Mouse (Mus musculus): ENCODE data around the gene Gm11060.

The Gm11060 gene

GRCm38 (mm10) chr2:105114074-105114473 lies 22.3 kb downstream of the Gm11060 start:
- no peak for DNase-seq (ENCODE audit: extremely low read depth, insufficient read length, low spot score)

GRCm38 (mm10) chr2:105117669-105118068 lies 25.9 kb downstream of the Gm11060 start:
- no peak for DNase-seq (ENCODE audit: extremely low read depth, insufficient read length, low spot score)

- DNase-seq (ENCODE audit: extremely low read depth, insufficient read length, low spot score), result no peak
These were observed 30.4 kb downstream of the Gm11060 start for GRCm38 (mm10) chr2:105122216-105122615.

GRCm38 (mm10) chr2:105122886-105123285 lies 31.1 kb downstream of the Gm11060 start:
- no peak for DNase-seq (ENCODE audit: extremely low read depth, insufficient read length, low spot score)

GRCm38 (mm10) chr2:105123431-105123830 lies 31.6 kb downstream of the Gm11060 start:
- no peak for DNase-seq (ENCODE audit: extremely low read depth, insufficient read length, low spot score)

GRCm38 (mm10) chr2:105123881-105124280 lies 32.1 kb downstream of the Gm11060 start:
- DNase-seq (ENCODE audit: extremely low read depth, insufficient read length, low spot score), result no peak

GRCm38 (mm10) chr2:105124391-105124790 lies 32.6 kb downstream of the Gm11060 start:
- DNase-seq (ENCODE audit: extremely low read depth, insufficient read length, low spot score), result no peak

- DNase-seq (ENCODE audit: extremely low read depth, insufficient read length, low spot score), result no peak
These were observed 33.4 kb downstream of the Gm11060 start for GRCm38 (mm10) chr2:105125205-105125604.

- DNase-seq (ENCODE audit: extremely low read depth, insufficient read length, low spot score), result no peak
These were observed 33.8 kb downstream of the Gm11060 start for GRCm38 (mm10) chr2:105125641-105126040.

GRCm38 (mm10) chr2:105126279-105126678 lies 34.5 kb downstream of the Gm11060 start, which contains the start of gene Wt1:
Gene Wt1 (plus strand): TSS chr2:105126529.
- DNase-seq (ENCODE audit: extremely low read depth, insufficient read length, low spot score), result no peak

GRCm38 (mm10) chr2:105126691-105127530 lies 35.1 kb downstream of the Gm11060 start:
- DNase-seq (ENCODE audit: extremely low read depth, insufficient read length, low spot score), result no peak

- no peak for DNase-seq (ENCODE audit: extremely low read depth, insufficient read length, low spot score)
These were observed 36.0 kb downstream of the Gm11060 start for GRCm38 (mm10) chr2:105127531-105128480.

GRCm38 (mm10) chr2:105128564-105128963 lies 36.7 kb downstream of the Gm11060 start:
- no peak for DNase-seq (ENCODE audit: extremely low read depth, insufficient read length, low spot score)

- no peak for DNase-seq (ENCODE audit: extremely low read depth, insufficient read length, low spot score)
These were observed 38.7 kb downstream of the Gm11060 start for GRCm38 (mm10) chr2:105130351-105131060.

- no peak for DNase-seq (ENCODE audit: extremely low read depth, insufficient read length, low spot score)
These were observed 39.4 kb downstream of the Gm11060 start for GRCm38 (mm10) chr2:105131061-105131810.

GRCm38 (mm10) chr2:105131811-105132100 lies 39.9 kb downstream of the Gm11060 start:
- DNase-seq (ENCODE audit: extremely low read depth, insufficient read length, low spot score), result no peak

- DNase-seq (ENCODE audit: extremely low read depth, insufficient read length, low spot score), result no peak
These were observed 40.5 kb downstream of the Gm11060 start for GRCm38 (mm10) chr2:105132300-105132699.

- no peak for DNase-seq (ENCODE audit: extremely low read depth, insufficient read length, low spot score)
These were observed 41.3 kb downstream of the Gm11060 start for GRCm38 (mm10) chr2:105132933-105133795.

GRCm38 (mm10) chr2:105134296-105134695 lies 42.5 kb downstream of the Gm11060 start:
- no peak for DNase-seq (ENCODE audit: extremely low read depth, insufficient read length, low spot score)
